10 mouse cellular contexts compared by ENCODE assay signal in genomic region chr19:48117646-48118045, GRCm38 (mm10).
"Had no signal": no experiment of that assay in that cellular context is flagged by ENCODE, and none has a peak within 500 bp of the region (broad histone marks: within the 10 kb centered on the region; RNA-seq: fewer than 3 reads in every experiment).

No protein-coding gene starts in this region.

- H3K27me3 ChIP-seq: limb, embryonic 15.5 days; liver, embryonic 12.5 days; midbrain, embryonic 13.5 days; neural tube, embryonic 12.5 days had no signal

- DNase-seq: kidney, adult 11 months; kidney, adult 9 months; thymus, adult 18-20 months; thymus, postnatal 14 days had no signal

- ATAC-seq: liver, embryonic 12.5 days; midbrain, embryonic 13.5 days had no signal

- H3K4me1 ChIP-seq: liver, embryonic 12.5 days had no signal

- H3K4me3 ChIP-seq: limb, embryonic 15.5 days; liver, embryonic 12.5 days; midbrain, embryonic 13.5 days; myocyte; neural tube, embryonic 12.5 days had no signal

- H3K9ac ChIP-seq: limb, embryonic 15.5 days; liver, embryonic 12.5 days; midbrain, embryonic 13.5 days; neural tube, embryonic 12.5 days had no signal

- H3K27ac ChIP-seq: kidney, postnatal 0 days; limb, embryonic 15.5 days; liver, embryonic 12.5 days; midbrain, embryonic 13.5 days; neural tube, embryonic 12.5 days had no signal

- H3K36me3 ChIP-seq: limb, embryonic 15.5 days; liver, embryonic 12.5 days; midbrain, embryonic 13.5 days; neural tube, embryonic 12.5 days had no signal

- H3K4me2 ChIP-seq: limb, embryonic 15.5 days; liver, embryonic 12.5 days; midbrain, embryonic 13.5 days; neural tube, embryonic 12.5 days had no signal

- H3K9me3 ChIP-seq: limb, embryonic 15.5 days; liver, embryonic 12.5 days; midbrain, embryonic 13.5 days; neural tube, embryonic 12.5 days had no signal
